Mouse (Mus musculus) lung, postnatal 0 days (tissue): ENCODE results near the gene Lrrc7. TPM values are rescaled to one million over a fixed set of nuclear protein-coding genes. Genes with fewer than 3 reads are reported as not detected.

Experiments used
- ATAC-seq: fragments of 200-750 bp; cut with Nextera tagmentation; 2 replicates; pipeline ENCODE4 v1.8.0; 2017; ENCODE audit warnings: moderate library complexity
- DNase-seq: peaks from one replicate; pipeline ENCODE4 v3.0.0-alpha.2; 2016; ENCODE audit warnings: low spot score
- H3K27ac ChIP-seq: fragments of 300-500 bp; sonication (generic); 2 replicates; pipeline ENCODE4 v1.5.1; 2014; ENCODE audit warnings: antibody characterized with exemption, mild to moderate bottlenecking, low read length, mixed read lengths
- H3K27me3 ChIP-seq: fragments of 300-500 bp; sonication (generic); replicated peaks from 2 replicates; pipeline ENCODE4 v1.6.1; 2014; ENCODE audit warnings: low read length, mixed read lengths; ENCODE audit not compliant: insufficient read depth
- H3K36me3 ChIP-seq: fragments of 300-500 bp; sonication (generic); 2 replicates; pipeline ENCODE4 v1.6.1; 2014; ENCODE audit warnings: low read length, mixed read lengths; ENCODE audit not compliant: insufficient read depth
- H3K4me1 ChIP-seq: fragments of 300-500 bp; sonication (generic); 2 replicates; pipeline ENCODE4 v1.6.1; 2014; ENCODE audit warnings: antibody characterized with exemption, low read depth, low read length, mixed read lengths; ENCODE audit not compliant: insufficient read depth
- H3K4me2 ChIP-seq: fragments of 300-500 bp; sonication (generic); replicated peaks from 2 replicates; pipeline ENCODE4 v1.6.1; 2014; ENCODE audit warnings: low read depth, mild to moderate bottlenecking, low read length, moderate library complexity, mixed read lengths
- H3K4me3 ChIP-seq: fragments of 300-500 bp; sonication (generic); 2 replicates; pipeline ENCODE4 v1.5.1; 2014; ENCODE audit warnings: low read depth, low read length
- H3K9ac ChIP-seq: fragments of 300-500 bp; sonication (generic); replicated peaks from 2 replicates; pipeline ENCODE4 v1.6.1; 2014; ENCODE audit warnings: low read depth, mild to moderate bottlenecking
- H3K9me3 ChIP-seq: fragments of 300-500 bp; sonication (generic); 2 replicates; pipeline ENCODE4 v1.6.1; 2016; ENCODE audit warnings: low read length, mixed read lengths
- CTCF ChIP-seq: IDR thresholded peaks from 2 replicates; pipeline ENCODE4 v1.5.1; 2016; ENCODE audit warnings: antibody characterized with exemption, mild to moderate bottlenecking
- EP300 ChIP-seq: IDR thresholded peaks from 2 replicates; pipeline ENCODE4 v1.6.1; 2016; ENCODE audit warnings: antibody characterized with exemption, mild to moderate bottlenecking, control low read depth
- WGBS: fragments of 180-500 bp; shearing (Covaris S2); extraction: QIAGEN DNeasy Blood & Tissue Kit; methylation state at CpG from one replicate; pipeline ENCODE4 v1.1.7; 2014; 5-methylcytosine and 5-hydroxymethylcytosine counted together
- polyA plus RNA-seq: library from polyadenylated mRNA; unstranded; fragments of >200 nt; fragmentation: Nextera tagmentation; extraction: Ambion mirVana; gene quantifications from 2 replicates; pipeline ENCODE4 v1.2.1, GENCODE M21; 2015

The Lrrc7 gene
- polyA plus RNA-seq, 1 experiment from 2014 or later, result not detected

DNA sequence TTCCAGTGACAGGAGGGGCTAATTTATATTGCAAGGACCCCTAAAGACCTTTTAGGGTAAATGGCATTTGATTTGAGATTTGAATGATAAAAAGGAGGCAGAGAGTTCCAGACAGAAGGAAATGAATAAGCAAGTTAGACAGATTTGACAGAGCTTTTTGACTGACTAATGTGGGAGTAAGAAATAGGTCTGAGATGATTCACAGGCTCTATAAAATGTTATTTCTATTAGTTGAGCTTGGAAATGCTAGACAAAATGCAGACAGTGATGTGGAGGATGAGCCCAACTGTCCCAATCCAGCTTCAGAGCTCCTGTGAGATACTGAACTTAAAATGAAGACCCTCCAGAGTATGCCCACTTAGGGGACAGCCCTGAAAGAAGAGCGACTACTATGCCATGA lies 289.3 kb downstream of the Lrrc7 start:
- Histone ChIP-seq H3K36me3 (no peaks in the 10 kb centered on the region), H3K9ac (no peak overlapping the region), H3K4me3 (no peak overlapping the region), H3K9me3 (no peaks in the 10 kb centered on the region), H3K27me3 (no peaks in the 10 kb centered on the region), H3K4me1 (no peaks in the 10 kb centered on the region), H3K27ac (no peak overlapping the region), H3K4me2 (no peak overlapping the region)
- TF ChIP-seq EP300 (no peak), CTCF (no peak)
- no peak for ATAC-seq
- DNase-seq, result no peak
- WGBS, result 89% methylated on average over 1 of the region's 1 CpGs

- DNase-seq, result no peak
- WGBS, result 47% methylated on average over 1 of the region's 1 CpGs
- Histone ChIP-seq H3K36me3 (no peaks in the 10 kb centered on the region), H3K4me1 (no peaks in the 10 kb centered on the region), H3K27me3 (no peaks in the 10 kb centered on the region), H3K9ac (no peak overlapping the region), H3K27ac (no peak overlapping the region), H3K9me3 (no peaks in the 10 kb centered on the region), H3K4me2 (no peak overlapping the region), H3K4me3 (no peak overlapping the region)
- no peak for ATAC-seq
- no peak for TF ChIP-seq EP300
- no peak for TF ChIP-seq CTCF
Observed at GRCm38 (mm10) chr3:158270887-158271286, 291.1 kb downstream of the Lrrc7 start.

DNA sequence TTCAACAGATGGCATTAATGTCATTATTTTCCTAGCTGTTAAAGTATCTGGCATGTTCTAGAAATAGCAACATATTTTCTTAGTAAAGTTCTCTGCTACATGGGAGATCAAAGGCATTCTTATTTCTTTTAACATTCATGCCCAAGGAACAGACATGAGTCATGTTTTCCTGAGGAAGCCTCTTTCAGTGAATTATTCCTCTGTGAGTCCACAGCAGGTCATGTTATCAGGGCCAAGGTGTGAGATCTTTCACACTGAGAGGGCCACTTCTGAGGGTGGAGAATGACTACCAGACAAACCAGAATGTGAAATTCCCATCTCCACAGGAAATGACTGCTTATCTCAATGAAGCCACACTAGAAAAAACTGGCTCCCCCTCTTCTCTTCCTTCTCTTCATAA lies 309.4 kb downstream of the Lrrc7 start:
- H3K9ac ChIP-seq, result no peak overlapping the region
- H3K4me2 ChIP-seq, result no peak overlapping the region
- H3K36me3 ChIP-seq, result no peaks in the 10 kb centered on the region
- H3K4me1 ChIP-seq, result no peaks in the 10 kb centered on the region
- no peaks in the 10 kb centered on the region for H3K9me3 ChIP-seq
- no peak overlapping the region for H3K4me3 ChIP-seq
- H3K27me3 ChIP-seq, result no peaks in the 10 kb centered on the region
- no peak for DNase-seq
- no peak overlapping the region for H3K27ac ChIP-seq
- no peak for ATAC-seq
- TF ChIP-seq EP300 (no peak), CTCF (no peak)

DNA sequence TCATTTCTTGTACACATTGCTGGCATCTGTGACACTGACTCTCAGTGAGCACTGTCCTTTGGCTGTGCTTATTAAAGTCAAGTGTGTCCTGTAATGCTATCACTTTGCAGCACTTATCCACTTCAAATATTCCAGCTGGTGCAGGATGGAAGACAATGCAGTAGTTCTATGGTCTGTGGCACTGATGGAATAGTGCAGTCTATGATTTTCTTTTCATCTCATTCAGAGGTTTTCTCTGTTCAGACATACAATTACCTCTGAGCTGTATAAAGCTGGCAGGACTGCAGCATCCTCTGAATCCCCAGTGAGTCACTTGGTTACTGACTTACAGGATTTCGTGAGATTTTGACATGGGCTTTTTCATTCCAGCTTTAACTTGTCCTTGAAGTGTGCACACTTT lies 314.3 kb downstream of the Lrrc7 start:
- H3K27me3 ChIP-seq, result no peaks in the 10 kb centered on the region
- no peaks in the 10 kb centered on the region for H3K4me1 ChIP-seq
- no peak overlapping the region for H3K4me2 ChIP-seq
- WGBS, result 82% methylated on average over 1 of the region's 1 CpGs
- no peak for TF ChIP-seq EP300
- TF ChIP-seq CTCF, result no peak
- no peaks in the 10 kb centered on the region for H3K9me3 ChIP-seq
- no peak overlapping the region for H3K27ac ChIP-seq
- no peak overlapping the region for H3K9ac ChIP-seq
- H3K36me3 ChIP-seq, result no peaks in the 10 kb centered on the region
- ATAC-seq, result no peak
- DNase-seq, result no peak
- H3K4me3 ChIP-seq, result no peak overlapping the region

DNA sequence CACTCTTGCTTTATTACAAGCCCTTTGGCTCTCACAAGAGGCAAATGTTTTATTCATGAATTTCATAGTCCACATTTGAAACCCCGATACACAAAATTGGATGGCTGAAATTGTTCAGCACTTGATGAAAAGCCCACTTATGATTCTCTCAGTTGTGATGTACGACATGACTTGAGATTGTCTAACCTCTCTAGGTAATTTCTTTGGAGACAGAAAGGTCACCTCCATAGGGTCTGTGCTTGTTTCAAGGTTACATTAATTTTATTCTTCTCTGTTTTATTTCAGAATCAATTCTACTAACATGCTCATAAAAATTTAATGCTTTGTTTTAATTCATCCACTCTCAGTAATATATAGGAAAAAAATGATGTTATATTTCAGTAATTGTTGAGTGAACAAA lies 351.4 kb downstream of the Lrrc7 start:
- Histone ChIP-seq H3K36me3 (no peaks in the 10 kb centered on the region), H3K4me1 (no peaks in the 10 kb centered on the region)
- no peak for ATAC-seq

DNA sequence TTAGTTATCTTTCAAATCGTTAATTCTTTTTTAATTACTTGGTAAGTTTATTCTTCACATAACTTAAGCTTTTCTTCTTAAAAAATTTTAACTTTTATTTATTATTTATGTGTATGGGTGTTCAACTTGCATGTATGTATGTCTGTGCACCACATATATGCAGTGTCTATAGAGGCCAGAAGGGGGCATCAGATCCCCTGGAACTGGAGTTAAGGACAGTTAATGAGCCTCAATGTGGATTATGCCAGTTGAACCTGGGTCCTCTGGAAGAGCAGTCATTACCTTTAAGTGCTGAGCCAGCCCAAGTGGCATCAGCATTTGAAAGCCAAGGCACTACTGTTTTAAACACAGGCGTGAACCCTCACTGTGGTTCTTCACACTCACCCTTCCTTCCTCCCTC lies 352.0 kb downstream of the Lrrc7 start:
- Histone ChIP-seq H3K36me3 (no peaks in the 10 kb centered on the region), H3K4me1 (no peaks in the 10 kb centered on the region), H3K9me3 (no peaks in the 10 kb centered on the region), H3K4me2 (no peak overlapping the region), H3K9ac (no peak overlapping the region), H3K4me3 (no peak overlapping the region), H3K27ac (no peak overlapping the region), H3K27me3 (no peaks in the 10 kb centered on the region)
- 6% methylated on average over 2 of the region's 2 CpGs for WGBS
- ATAC-seq (no peak), DNase-seq (peak; percentile 17)
- no peak for TF ChIP-seq EP300
- TF ChIP-seq CTCF, result peak; percentile 64

More for the DNA sequence above, 351.4 kb downstream of the Lrrc7 start:
- Histone ChIP-seq H3K27me3 (no peaks in the 10 kb centered on the region), H3K9ac (no peak overlapping the region), H3K4me2 (no peak overlapping the region), H3K27ac (no peak overlapping the region), H3K9me3 (no peaks in the 10 kb centered on the region), H3K4me3 (no peak overlapping the region)
- no peak for DNase-seq
- TF ChIP-seq EP300 (no peak), CTCF (no peak)
- 84% methylated on average over 2 of the region's 2 CpGs for WGBS

GRCm38 (mm10) chr3:158207840-158208239 lies 354.2 kb downstream of the Lrrc7 start:
- H3K27ac ChIP-seq, result no peak overlapping the region
- TF ChIP-seq EP300 (no peak), CTCF (no peak)
- ATAC-seq, result no peak

More at GRCm38 (mm10) chr3:158207840-158208239, 354.2 kb downstream of the Lrrc7 start:
- H3K27me3 ChIP-seq, result no peaks in the 10 kb centered on the region
- H3K4me2 ChIP-seq, result no peak overlapping the region
- H3K9ac ChIP-seq, result no peak overlapping the region
- no peaks in the 10 kb centered on the region for H3K36me3 ChIP-seq
- no peak for DNase-seq
- no peaks in the 10 kb centered on the region for H3K9me3 ChIP-seq
- H3K4me3 ChIP-seq, result no peak overlapping the region
- no peaks in the 10 kb centered on the region for H3K4me1 ChIP-seq
- WGBS, result 48% methylated on average over 2 of the region's 2 CpGs
